In the genomic region with DNA sequence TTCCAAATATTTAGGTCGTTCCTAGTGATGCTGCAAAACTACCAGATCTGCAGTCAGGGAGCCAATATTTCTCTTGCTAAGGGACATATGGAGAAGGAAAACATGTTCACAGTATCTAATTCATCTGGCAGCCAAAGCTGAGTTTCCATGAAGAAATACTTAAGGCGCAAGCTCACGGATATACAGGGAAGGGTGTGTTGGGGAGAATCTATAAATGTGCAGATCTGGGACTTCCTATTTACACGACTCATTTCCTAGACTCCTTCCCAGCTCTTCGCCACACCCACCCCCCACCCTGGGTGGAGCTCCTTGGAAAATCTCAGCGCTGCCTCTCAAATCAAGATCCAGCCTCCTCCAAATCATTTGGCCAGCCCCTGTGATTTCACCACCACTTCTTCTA, we compare ENCODE assay signal across 28 mouse cellular contexts. TPM values are rescaled to one million over a fixed set of nuclear protein-coding genes. Genes with fewer than 3 reads are reported as not detected.
DNase-seq lines count a peak whose midpoint lies in the region; ATAC-seq and TF ChIP-seq lines count a peak whose summit lies in the region.
"Had no signal": no experiment of that assay in that cellular context is flagged by ENCODE, and none has a peak within 500 bp of the region (broad histone marks: within the 10 kb centered on the region; RNA-seq: fewer than 3 reads in every experiment).

No protein-coding gene starts in this region.

- H3K4me2 ChIP-seq in kidney, embryonic 16.5 days (replicated peaks; ENCODE audit: low read depth, low read length) = no peak overlapping the region
- H3K4me2 ChIP-seq in lung, embryonic 14.5 days = no peak overlapping the region
- H3K4me2 ChIP-seq: heart, embryonic 12.5 days; midbrain, embryonic 13.5 days; neural tube, embryonic 12.5 days had no signal

- H3K9me3 ChIP-seq in kidney, embryonic 16.5 days (ENCODE audit: low read length) = no peaks in the 10 kb centered on the region
- no peaks in the 10 kb centered on the region for H3K9me3 ChIP-seq in lung, embryonic 14.5 days (ENCODE audit: low read depth, low read length)
- H3K9me3 ChIP-seq: embryonic facial prominence, embryonic 10.5 days; heart, embryonic 12.5 days; midbrain, embryonic 13.5 days; neural tube, embryonic 12.5 days had no signal

- no peaks in the 10 kb centered on the region for H3K27me3 ChIP-seq in kidney, embryonic 16.5 days (ENCODE audit: insufficient read depth, low read length)
- no peaks in the 10 kb centered on the region for H3K27me3 ChIP-seq in lung, embryonic 14.5 days (ENCODE audit: insufficient read depth, low read length)
- H3K27me3 ChIP-seq: CH12.LX; heart, embryonic 12.5 days; midbrain, embryonic 13.5 days; neural tube, embryonic 12.5 days had no signal

- no peak for TF ChIP-seq CTCF in gastrocnemius, adult 2 months (IDR thresholded peaks at IDR 0.05)
- no peak for TF ChIP-seq CTCF in lung, embryonic 14.5 days (IDR thresholded peaks at IDR 0.05; ENCODE audit: low read depth)

- no peaks in the 10 kb centered on the region for H3K4me1 ChIP-seq in kidney, embryonic 16.5 days (ENCODE audit: insufficient read depth, low read length)
- no peaks in the 10 kb centered on the region for H3K4me1 ChIP-seq in lung, embryonic 14.5 days (ENCODE audit: insufficient read depth)
- H3K4me1 ChIP-seq: embryonic facial prominence, embryonic 10.5 days; heart, embryonic 12.5 days; neural tube, embryonic 12.5 days had no signal

- no peak for DNase-seq in gastrocnemius, adult 2 months
- no peak for DNase-seq in gastrocnemius, postnatal 14 days
- peak; percentile 1 to 9 for DNase-seq in kidney, postnatal 36 days
- peak; percentile 2 for DNase-seq in lung, embryonic 14.5 days
- no peak for DNase-seq in cerebellum, adult 11-12 months
- DNase-seq in retina, postnatal 1 day = no peak
- DNase-seq: cerebellum, adult 2 months; cerebellum, postnatal 36 days; gastrocnemius, postnatal 36 days; kidney, postnatal 14 days; left cerebral cortex, postnatal 4 days; liver; liver, postnatal 0 days; thymus, adult 2 months had no signal

- H3K36me3 ChIP-seq in kidney, embryonic 16.5 days (ENCODE audit: insufficient read depth, low read length) = no peaks in the 10 kb centered on the region
- H3K36me3 ChIP-seq in lung, embryonic 14.5 days (ENCODE audit: insufficient read depth) = no peaks in the 10 kb centered on the region
- H3K36me3 ChIP-seq: embryonic facial prominence, embryonic 10.5 days; heart, embryonic 12.5 days; midbrain, embryonic 13.5 days; neural tube, embryonic 12.5 days had no signal

- ATAC-seq in kidney, embryonic 16.5 days (ENCODE audit: low FRiP score, low TSS enrichment) = no peak
- ATAC-seq in lung, embryonic 14.5 days (ENCODE audit: insufficient read depth) = no peak
- ATAC-seq: hindbrain, postnatal 0 days; intestine, postnatal 0 days; liver, postnatal 0 days; midbrain, embryonic 13.5 days had no signal

- intact Hi-C loops in gastrocnemius, adult 2 months (cut with DNase I) = no loop called here
- intact Hi-C loops in gastrocnemius, postnatal 14 days (cut with DNase I; ENCODE audit: low total_unique reads) = no loop called here

- no peak overlapping the region for H3K4me3 ChIP-seq in gastrocnemius, adult 2 months
- no peak overlapping the region for H3K4me3 ChIP-seq in kidney, embryonic 16.5 days (ENCODE audit: low read length)
- H3K4me3 ChIP-seq in lung, embryonic 14.5 days (ENCODE audit: low read depth, low read length) = no peak overlapping the region
- H3K4me3 ChIP-seq: embryonic facial prominence, embryonic 10.5 days; heart, embryonic 12.5 days; left cerebral cortex, adult 2 months; midbrain, embryonic 13.5 days; neural tube, embryonic 12.5 days had no signal

- 80% methylated on average over 6 of the region's 6 CpGs for WGBS in kidney, embryonic 16.5 days
- 78% methylated on average over 6 of the region's 6 CpGs for WGBS in lung, embryonic 14.5 days

- peak overlapping the region; percentile 61 for H3K27ac ChIP-seq in gastrocnemius, adult 2 months
- no peak overlapping the region for H3K27ac ChIP-seq in kidney, embryonic 16.5 days (ENCODE audit: low read length)
- H3K27ac ChIP-seq in lung, embryonic 14.5 days (ENCODE audit: low read depth) = no peak overlapping the region
- H3K27ac ChIP-seq: embryonic facial prominence, embryonic 10.5 days; hindbrain, postnatal 0 days; left cerebral cortex, adult 2 months; midbrain, embryonic 13.5 days; neural tube, embryonic 12.5 days had no signal

- no peak overlapping the region for H3K9ac ChIP-seq in kidney, embryonic 16.5 days (replicated peaks; ENCODE audit: low read length)
- no peak overlapping the region for H3K9ac ChIP-seq in lung, embryonic 14.5 days
- H3K9ac ChIP-seq: heart, embryonic 12.5 days; liver, postnatal 0 days; midbrain, embryonic 13.5 days; neural tube, embryonic 12.5 days had no signal

RNA-seq across cellular contexts. Expression of a gene that starts 2.4 kb away (rescaled TPM):
- total RNA-seq in gastrocnemius, adult 2 months (2021) = 10 to 100 TPM; 55.5 to 73.8 TPM
- 100 to 1,000 TPM in 1 of 2 experiments, 10 to 100 TPM in 1; 92.8 to 118 TPM for total RNA-seq in gastrocnemius, postnatal 14 days (2021)
- 73.7 and 76.8 TPM in 2 replicates for polyA plus RNA-seq in kidney, embryonic 16.5 days (2015; fragmentation: Nextera tagmentation; extraction: Ambion mirVana)
- 79.7 and 79.9 TPM in 2 replicates for polyA plus RNA-seq in lung, embryonic 14.5 days (2014; fragmentation: Nextera tagmentation; extraction: Ambion mirVana)

RNA-seq across cellular contexts. Expression of a gene that starts 24.3 kb away (rescaled TPM):
- total RNA-seq in gastrocnemius, adult 2 months (2021) = 10 to 100 TPM; 45.0 to 50.7 TPM
- 100 to 1,000 TPM in 1 of 2 experiments, 10 to 100 TPM in 1; 88.7 to 100 TPM for total RNA-seq in gastrocnemius, postnatal 14 days (2021)
- polyA plus RNA-seq in kidney, embryonic 16.5 days (2015; fragmentation: Nextera tagmentation; extraction: Ambion mirVana) = 66.1 and 66.3 TPM in 2 replicates
- 65.6 and 72.5 TPM in 2 replicates for polyA plus RNA-seq in lung, embryonic 14.5 days (2014; fragmentation: Nextera tagmentation; extraction: Ambion mirVana)
- total RNA-seq: CH12.LX had no signal

RNA-seq across cellular contexts. Expression of a gene that starts 37.1 kb away (rescaled TPM):
- total RNA-seq in gastrocnemius, adult 2 months (2021) = not detected
- total RNA-seq in gastrocnemius, postnatal 14 days (2021) = not detected
- polyA plus RNA-seq in kidney, embryonic 16.5 days (2015; fragmentation: Nextera tagmentation; extraction: Ambion mirVana) = not detected in 2 replicates
- not detected in 2 replicates for polyA plus RNA-seq in lung, embryonic 14.5 days (2014; fragmentation: Nextera tagmentation; extraction: Ambion mirVana)
- total RNA-seq: CH12.LX; gastrocnemius, postnatal 36 days; hematopoietic stem cell, adult 5-6 weeks; hindbrain, postnatal 0 days; left cerebral cortex, adult 2 months; left cerebral cortex, postnatal 4 days; megakaryocyte, adult 5-6 weeks had no signal
- polyA plus RNA-seq: cerebellum, adult 2 months; embryonic facial prominence, embryonic 10.5 days; forebrain, embryonic 11.5 days; heart, embryonic 12.5 days; hindbrain, postnatal 0 days; intestine, postnatal 0 days; liver, postnatal 0 days; midbrain, embryonic 13.5 days; neural tube, embryonic 12.5 days; stomach, embryonic 14.5 days; thymus, adult 2 months; urinary bladder, adult 2 months had no signal

RNA-seq across cellular contexts. Expression of a gene that starts 38.1 kb away (rescaled TPM):
- total RNA-seq in gastrocnemius, adult 2 months (2021) = 1 to 10 TPM; 3.7 to 9.0 TPM
- 10 to 100 TPM; 10.5 to 14.2 TPM for total RNA-seq in gastrocnemius, postnatal 14 days (2021)
- 72.6 and 78.3 TPM in 2 replicates for polyA plus RNA-seq in kidney, embryonic 16.5 days (2015; fragmentation: Nextera tagmentation; extraction: Ambion mirVana)
- 29.7 and 30.8 TPM in 2 replicates for polyA plus RNA-seq in lung, embryonic 14.5 days (2014; fragmentation: Nextera tagmentation; extraction: Ambion mirVana)
- total RNA-seq: megakaryocyte, adult 5-6 weeks had no signal

Comparison
In these comparisons a context has a peak if more than half of its experiments do, and no peak if none do; other contexts are left out.
1. DNase-seq: peak in kidney, postnatal 36 days (2 of 2) and lung, embryonic 14.5 days (single experiment); none in gastrocnemius, adult 2 months (single experiment), gastrocnemius, postnatal 14 days (single experiment), cerebellum, adult 11-12 months (single experiment) and retina, postnatal 1 day (single experiment).